Mouse (Mus musculus) liver, postnatal 0 days (tissue): ENCODE measurements at regions not wholly inside any gene's neighbourhood (a gene's known extent, or its start where the extent isn't known, plus 50 kb on each side); places are given as distances from the start of the nearest gene placed in this dataset.

Experiments
- CTCF ChIP-seq: sonication (generic); IDR thresholded peaks from 2 replicates; pipeline ENCODE4 v1.5.1; 2016; ENCODE audit warnings: antibody characterized with exemption, low read depth
- EP300 ChIP-seq: IDR thresholded peaks from 2 replicates; pipeline ENCODE4 v1.6.1; 2016; ENCODE audit warnings: antibody characterized with exemption, low read depth, mild to moderate bottlenecking

DNA sequence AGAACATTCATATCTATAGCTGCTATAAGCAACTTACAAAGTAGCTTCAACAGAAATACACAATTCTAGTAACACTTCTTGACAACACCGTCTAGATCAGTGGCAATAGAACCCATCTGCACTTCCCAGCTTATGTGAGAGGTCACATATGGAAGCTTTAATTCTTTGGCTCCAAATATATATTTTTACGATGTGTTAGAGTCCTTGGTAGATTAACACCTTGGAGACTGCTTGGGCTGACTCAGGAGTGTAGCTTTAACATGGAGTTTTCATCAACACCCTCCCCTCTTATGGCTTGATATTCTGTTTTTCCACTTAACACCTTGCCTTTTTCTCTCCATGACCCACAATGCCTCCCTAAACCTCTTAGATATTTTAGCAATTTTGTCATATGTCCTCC, 221.1 kb downstream of the AI593442 start:
- no peak for TF ChIP-seq CTCF
- no peak for TF ChIP-seq EP300
